Mouse (Mus musculus) left cerebral cortex, adult 2 months (tissue): ENCODE data around the gene Cyp3a13. TPM values are rescaled to one million over a fixed set of nuclear protein-coding genes. Genes with fewer than 3 reads are reported as not detected.
"Not testable (repeated sequence)": the region's sequence is repeated elsewhere in the genome, so short reads cannot be mapped to it uniquely, and the experiment has no call there.

Experiments used
- DNase-seq, 2 experiments: peaks; one replicate each; pipeline ENCODE4 v3.0.0; 2021 to 2022; ENCODE audit warnings: low spot score in 2 of 2, mixed read lengths in 1 of 2; ENCODE audit errors: extremely low spot score in 1 of 2
- H3K27ac ChIP-seq: fragments of 200-600 bp; 2 replicates; pipeline ENCODE4 v1.8.1; 2022
- H3K4me3 ChIP-seq: fragments of 200-600 bp; 2 replicates; pipeline ENCODE4 v1.8.1; 2022
- CTCF ChIP-seq: fragments of 200-600 bp; IDR thresholded peaks from 2 replicates; pipeline ENCODE4 v1.8.1; 2022; ENCODE audit warnings: antibody characterized with exemption, mild to moderate bottlenecking, moderate library complexity
- intact Hi-C: fragments of 180-260 bp; cut with DNase I; formaldehyde crosslinking; loops from one replicate; pipeline ENCODE4 v1.15.1; 2025
- total RNA-seq, 2 experiments: library from RNA; stranded (reverse); gene quantifications; 2 replicates each; pipeline ENCODE4 v1.2.3; 2021

Gene Cyp3a13
- total RNA-seq, 2 experiments from 2014 or later: 0.14 TPM; not detected in 1

GRCm38 (mm10) chr5:137915550-137915949 lies 5.9 kb downstream of the Cyp3a13 start:
- no peak for DNase-seq
- TF ChIP-seq CTCF: no peak
- Histone ChIP-seq H3K27ac (no peak overlapping the region), H3K4me3 (no peak overlapping the region)
- intact Hi-C loops: no loop called here

GRCm38 (mm10) chr5:137914508-137914907 lies 6.9 kb downstream of the Cyp3a13 start:
- TF ChIP-seq CTCF: no peak
- DNase-seq: no peak
- no peak overlapping the region for H3K27ac ChIP-seq
- intact Hi-C loops: no loop called here
- H3K4me3 ChIP-seq: no peak overlapping the region

- Histone ChIP-seq H3K4me3 (no peak overlapping the region), H3K27ac (no peak overlapping the region)
- no peak for TF ChIP-seq CTCF
- intact Hi-C loops: no loop called here
- no peak for DNase-seq
Measured at GRCm38 (mm10) chr5:137909564-137910262, 11.7 kb downstream of the Cyp3a13 start.

DNA sequence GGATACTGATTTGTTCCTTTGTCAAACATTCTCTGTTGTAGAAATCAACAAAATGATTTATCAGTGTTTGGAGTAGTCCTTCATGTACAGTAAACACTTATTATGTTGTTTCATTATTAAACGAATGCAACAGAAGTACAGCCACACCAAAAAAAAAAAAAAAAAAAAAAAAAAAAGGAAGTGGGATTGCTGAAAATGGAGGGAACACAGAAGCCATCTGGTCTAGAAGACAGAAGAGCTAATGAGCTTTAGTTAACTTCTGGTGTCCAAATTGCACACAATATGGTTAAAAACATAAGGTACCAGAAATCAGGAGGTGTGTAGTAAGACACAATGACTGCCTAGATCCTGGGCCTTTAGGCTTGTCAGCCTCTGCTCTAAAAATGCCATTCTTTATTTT lies 23.6 kb downstream of the Cyp3a13 start:
- intact Hi-C loops: no loop called here
- H3K4me3 ChIP-seq: no peak overlapping the region
- no peak for DNase-seq
- no peak for TF ChIP-seq CTCF
- H3K27ac ChIP-seq: no peak overlapping the region

- no peak overlapping the region for H3K4me3 ChIP-seq
Measured at GRCm38 (mm10) chr5:137892954-137893353, 28.5 kb downstream of the Cyp3a13 start.

GRCm38 (mm10) chr5:137887666-137888065 lies 33.8 kb downstream of the Cyp3a13 start:
- TF ChIP-seq CTCF: no peak
- H3K4me3 ChIP-seq: no peak overlapping the region
- intact Hi-C loops: loop anchor here (2.0 to 5.0 kb wide), 4 partner anchors 65 to 270 kb away; partner anchors contain the start of gene Zfp113
- DNase-seq: no peak
- no peak overlapping the region for H3K27ac ChIP-seq

More at GRCm38 (mm10) chr5:137892954-137893353, 28.5 kb downstream of the Cyp3a13 start:
- no peak for DNase-seq
- no peak overlapping the region for H3K27ac ChIP-seq
- intact Hi-C loops: no loop called here
- TF ChIP-seq CTCF: no peak; the same call in none of the 2 replicates

DNA sequence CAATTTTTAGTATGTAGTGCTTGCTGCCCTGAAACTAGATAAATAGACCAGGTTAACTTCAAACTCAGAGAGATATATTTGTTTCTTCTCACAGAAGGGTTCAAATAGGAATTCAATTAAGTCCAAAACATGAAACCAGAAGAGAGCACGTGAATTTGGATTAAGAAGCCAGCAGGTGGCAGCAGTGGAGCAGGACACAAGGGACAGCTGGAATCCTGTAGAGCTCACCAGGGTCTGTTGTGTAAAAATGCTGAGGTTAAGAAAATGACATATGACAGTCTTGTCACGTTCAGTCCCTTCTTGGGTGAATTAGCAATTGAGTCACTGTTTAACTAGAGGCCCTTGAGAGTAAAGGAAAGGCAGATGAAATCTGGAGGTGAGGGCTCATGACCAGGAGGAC lies 35.5 kb downstream of the Cyp3a13 start:
- TF ChIP-seq CTCF: peak; percentile 73
- intact Hi-C loops: loop anchor here (1.0 to 5.0 kb wide), 5 partner anchors 66 to 271 kb away; partner anchors contain the start of gene Zfp113
- Histone ChIP-seq H3K4me3 (no peak overlapping the region), H3K27ac (no peak overlapping the region)
- peak; percentile 55 to 56 for DNase-seq

GRCm38 (mm10) chr5:137883345-137883744 lies 38.1 kb downstream of the Cyp3a13 start:
- DNase-seq: no peak
- no peak overlapping the region for H3K27ac ChIP-seq
- TF ChIP-seq CTCF: no peak
- intact Hi-C loops: no loop called here
- H3K4me3 ChIP-seq: no peak overlapping the region

DNA sequence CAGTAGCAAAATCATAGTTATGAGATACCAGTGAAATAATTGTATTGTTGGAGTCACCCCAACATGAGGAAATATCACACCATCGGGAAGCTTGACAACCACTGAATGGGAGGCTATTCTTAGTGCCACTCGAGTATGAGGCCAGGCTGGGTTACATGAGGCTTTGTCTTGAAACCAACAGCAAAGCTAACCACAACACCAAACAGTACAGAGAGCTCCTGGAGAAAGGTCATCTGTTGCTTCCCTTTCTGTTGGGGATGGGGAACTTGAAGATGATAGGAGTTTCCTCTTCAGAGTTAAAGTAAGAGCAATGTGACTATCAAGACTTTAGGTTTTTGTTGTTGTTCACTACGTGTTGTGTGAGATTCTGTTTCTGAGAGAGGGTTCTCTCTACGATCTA lies 38.5 kb downstream of the Cyp3a13 start:
- Histone ChIP-seq H3K27ac (no peak overlapping the region), H3K4me3 (no peak overlapping the region)
- no peak for TF ChIP-seq CTCF
- intact Hi-C loops: no loop called here
- no peak for DNase-seq

- peak; percentile 42 for TF ChIP-seq CTCF
- no peak overlapping the region for H3K4me3 ChIP-seq
- H3K27ac ChIP-seq: no peak overlapping the region
- intact Hi-C loops: loop anchor here (1.0 kb wide), 1 partner anchor 91 kb away; the partner anchor contains the start of genes Mepce and Zcwpw1
- no peak for DNase-seq
Measured at GRCm38 (mm10) chr5:137877860-137878259, 43.6 kb downstream of the Cyp3a13 start.

DNA sequence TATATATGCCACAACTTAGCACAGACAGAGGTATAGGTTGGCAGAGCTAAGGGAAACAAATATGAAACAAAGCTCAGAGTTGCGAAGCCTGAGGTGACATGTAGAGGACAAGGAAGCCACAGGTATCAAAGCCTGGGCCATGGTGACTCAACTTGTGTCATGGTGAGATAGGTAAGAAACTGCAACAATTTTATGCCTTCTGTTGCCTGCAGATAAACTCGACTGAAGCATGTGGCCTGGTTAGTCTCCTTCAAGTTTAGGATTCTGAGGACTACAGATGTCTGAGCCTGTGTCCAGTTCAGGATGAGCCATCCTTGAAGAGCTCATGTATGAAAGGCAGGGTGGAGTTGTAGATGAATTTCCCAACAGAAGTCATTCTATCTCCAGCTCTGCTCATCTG lies 46.4 kb downstream of the Cyp3a13 start:
- TF ChIP-seq CTCF: no peak
- no peak for DNase-seq
- Histone ChIP-seq H3K27ac (no peak overlapping the region), H3K4me3 (no peak overlapping the region)
- intact Hi-C loops: no loop called here

DNA sequence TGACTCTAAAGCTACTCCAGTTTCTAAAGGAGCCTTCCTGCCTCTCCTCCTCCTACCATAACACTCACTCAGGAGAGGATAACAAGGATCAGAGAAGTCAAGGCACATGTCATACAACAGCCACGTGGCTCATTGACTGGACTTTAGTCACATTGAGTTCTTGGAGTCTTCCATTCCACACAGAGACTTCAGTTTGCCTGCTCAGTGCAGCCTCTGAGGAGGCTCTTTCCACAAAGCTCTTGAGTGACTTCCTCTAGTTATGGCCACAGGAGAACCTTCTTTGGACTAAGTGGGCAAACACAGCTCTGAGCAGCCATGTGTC lies 49.1 kb downstream of the Cyp3a13 start:
- H3K4me3 ChIP-seq, intact Hi-C loops, H3K27ac ChIP-seq, DNase-seq: not testable (repeated sequence)

DNA sequence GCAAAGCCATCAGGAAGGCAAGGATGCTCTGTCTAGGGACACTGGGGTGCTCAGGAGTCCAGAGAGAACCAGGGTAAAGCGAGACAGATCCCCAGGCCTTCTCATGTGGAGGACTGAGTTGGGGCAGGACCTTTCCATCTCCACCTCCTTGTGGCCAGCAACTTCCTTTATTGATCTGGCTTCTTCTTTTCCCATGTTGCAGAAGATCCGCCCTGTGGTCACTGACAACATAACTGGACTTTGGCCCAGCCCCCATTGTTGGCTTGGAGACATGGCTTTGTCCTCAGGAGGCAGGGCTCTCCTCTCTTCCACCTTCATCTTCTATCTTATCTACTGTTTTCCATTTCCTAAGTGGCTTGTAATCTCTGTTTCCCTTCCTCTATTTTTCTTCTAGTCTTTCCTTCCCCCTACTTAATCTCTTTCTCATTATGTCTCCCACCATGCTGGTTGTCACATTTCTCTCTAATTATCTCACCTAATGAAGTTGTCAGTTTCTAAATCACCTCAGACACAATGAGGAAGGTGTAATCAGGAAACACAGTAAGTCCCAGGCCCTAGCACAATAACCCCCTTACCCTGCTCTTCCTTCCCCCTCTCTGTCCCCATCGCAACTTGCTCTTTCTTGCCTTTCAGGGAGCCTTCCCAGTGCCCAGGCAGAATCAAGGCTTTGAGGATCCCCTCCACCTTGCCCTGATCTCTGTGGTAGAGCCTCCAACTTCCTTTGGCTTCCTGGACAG lies 49.6 kb downstream of the Cyp3a13 start, which contains the start of gene Pilrb2:
Pilrb2 (minus strand) TSS at position 172 of the 737 bp plus-strand sequence.
- intact Hi-C loops, DNase-seq, H3K4me3 ChIP-seq, H3K27ac ChIP-seq: not testable (repeated sequence)

DNA sequence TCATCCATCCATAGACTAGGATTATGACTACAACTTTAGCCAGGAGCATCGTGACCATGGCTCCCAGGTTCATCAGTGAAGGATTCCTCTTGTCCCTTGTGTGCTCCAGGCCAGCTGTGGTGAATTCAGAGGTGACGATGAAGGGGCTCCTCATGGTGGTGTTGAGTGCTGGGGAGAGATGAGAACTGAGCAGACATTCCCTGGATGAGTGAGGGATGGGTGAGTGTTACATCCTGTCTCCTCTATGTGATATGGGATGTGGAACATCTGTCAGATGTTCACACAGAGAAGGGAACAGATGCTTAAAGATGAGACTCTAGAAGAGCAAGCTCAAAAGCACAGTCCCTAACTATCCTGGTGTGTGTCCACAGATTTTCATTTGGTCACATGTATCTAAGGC lies 52.8 kb downstream of the Cyp3a13 start:
- intact Hi-C loops: loop anchor here (1.0 kb wide), 1 partner anchor 14 kb away; no protein-coding TSS in a partner anchor
- not testable (repeated sequence) for DNase-seq, H3K27ac ChIP-seq, H3K4me3 ChIP-seq

- H3K4me3 ChIP-seq, intact Hi-C loops, H3K27ac ChIP-seq, DNase-seq: not testable (repeated sequence)
Measured at GRCm38 (mm10) chr5:137864008-137864407, 57.4 kb downstream of the Cyp3a13 start.

- intact Hi-C loops, H3K4me3 ChIP-seq, H3K27ac ChIP-seq, DNase-seq: not testable (repeated sequence)
Measured at GRCm38 (mm10) chr5:137857960-137858710, 63.3 kb downstream of the Cyp3a13 start, which contains the start of gene Pilrb1. Gene Pilrb1, minus strand, starts transcription at chr5:137858106.
